Mouse (Mus musculus): Measurements from ENCODE around the gene Scnm1. TPM values are rescaled to one million over a fixed set of nuclear protein-coding genes. Genes with fewer than 3 reads are reported as not detected.
"Not testable (repeated sequence)": the region's sequence is repeated elsewhere in the genome, so short reads cannot be mapped to it uniquely, and the experiment has no call there.

The Scnm1 gene
- polyA plus RNA-seq, 1 experiment from 2014 or later: 77.4 TPM

GRCm38 (mm10) chr3:95107898-95108297 lies 25.9 kb downstream of the Scnm1 start:
- Histone ChIP-seq H3K4me1 (replicated peaks; ENCODE audit: control insufficient read depth, insufficient read depth, low read length) (peaks cover 11% of the 10 kb centered on the region), H3K9me3 (ENCODE audit: control insufficient read depth, low read length) (no peaks in the 10 kb centered on the region), H3K36me3 (ENCODE audit: control insufficient read depth, insufficient read depth, low read length) (no peaks in the 10 kb centered on the region), H3K27ac (ENCODE audit: low read depth, low read length) (no peak overlapping the region), H3K27me3 (ENCODE audit: control insufficient read depth, insufficient read depth, low read length) (no peaks in the 10 kb centered on the region), H3K4me3 (ENCODE audit: low read depth, low read length) (no peak overlapping the region), H3K4me2 (ENCODE audit: low read depth, low read length, severe bottlenecking) (no peak overlapping the region), H3K9ac (ENCODE audit: low read length) (no peak overlapping the region)
- WGBS: 69% methylated on average over 2 of the region's 2 CpGs
- no peak for DNase-seq (ENCODE audit: low spot score)
- no peak for ATAC-seq (replicated peaks; ENCODE audit: low FRiP score)

GRCm38 (mm10) chr3:95107308-95107707 lies 26.5 kb downstream of the Scnm1 start:
- H3K27me3 ChIP-seq (ENCODE audit: control insufficient read depth, insufficient read depth, low read length); H3K27ac ChIP-seq (ENCODE audit: low read depth, low read length): not testable (repeated sequence)
- H3K4me3 ChIP-seq (ENCODE audit: low read depth, low read length): peak overlapping the region; percentile 98; the same call in 1 of the 2 replicates

GRCm38 (mm10) chr3:95106338-95107117 lies 27.3 kb downstream of the Scnm1 start, which contains the start of gene Pip5k1a:
Gene Pip5k1a (minus strand): TSS chr3:95106930.
- H3K27ac ChIP-seq (ENCODE audit: low read depth, low read length): peak within 1 kb of the TSS; percentile 70
- ATAC-seq (replicated peaks; ENCODE audit: low FRiP score): peak; percentile 88
- H3K4me2 ChIP-seq (ENCODE audit: low read depth, low read length, severe bottlenecking): peak within 1 kb of the TSS; percentile 58
- no peaks in the 10 kb centered on the region for H3K9me3 ChIP-seq (ENCODE audit: control insufficient read depth, low read length)
- no peaks in the 10 kb centered on the region for H3K36me3 ChIP-seq (ENCODE audit: control insufficient read depth, insufficient read depth, low read length)
- no peaks in the 10 kb centered on the region for H3K27me3 ChIP-seq (ENCODE audit: control insufficient read depth, insufficient read depth, low read length)
- peaks cover 5% of the 10 kb centered on the region for H3K4me1 ChIP-seq (replicated peaks; ENCODE audit: control insufficient read depth, insufficient read depth, low read length)
- H3K9ac ChIP-seq (ENCODE audit: low read length): peak within 1 kb of the TSS; percentile 93
- DNase-seq (ENCODE audit: low spot score): peak; percentile 98
- peak within 1 kb of the TSS; percentile 98 for H3K4me3 ChIP-seq (ENCODE audit: low read depth, low read length)
- WGBS: under 1% methylated on average over 51 of the region's 51 CpGs

More at GRCm38 (mm10) chr3:95107308-95107707, 26.5 kb downstream of the Scnm1 start:
- H3K4me2 ChIP-seq (ENCODE audit: low read depth, low read length, severe bottlenecking): peak overlapping the region; percentile 55; the same call in 1 of the 2 replicates
- not testable (repeated sequence) for H3K9me3 ChIP-seq (ENCODE audit: control insufficient read depth, low read length); ATAC-seq (replicated peaks; ENCODE audit: low FRiP score); DNase-seq (ENCODE audit: low spot score); H3K4me1 ChIP-seq (replicated peaks; ENCODE audit: control insufficient read depth, insufficient read depth, low read length); H3K9ac ChIP-seq (ENCODE audit: low read length); H3K36me3 ChIP-seq (ENCODE audit: control insufficient read depth, insufficient read depth, low read length)

- ATAC-seq (replicated peaks; ENCODE audit: low FRiP score): no peak
- no peak for DNase-seq (ENCODE audit: low spot score)
- peak overlapping the region; percentile 93 for H3K9ac ChIP-seq (ENCODE audit: low read length)
Measured at GRCm38 (mm10) chr3:95105586-95106337, 28.0 kb downstream of the Scnm1 start.

GRCm38 (mm10) chr3:95105121-95105520 lies 28.7 kb downstream of the Scnm1 start:
- 78% methylated on average over 4 of the region's 4 CpGs for WGBS
- H3K4me2 ChIP-seq (ENCODE audit: low read depth, low read length, severe bottlenecking): peak overlapping the region; percentile 58
- peaks cover 5% of the 10 kb centered on the region for H3K4me1 ChIP-seq (replicated peaks; ENCODE audit: control insufficient read depth, insufficient read depth, low read length)
- ATAC-seq (replicated peaks; ENCODE audit: low FRiP score) (no peak), DNase-seq (ENCODE audit: low spot score) (no peak)
- H3K9ac ChIP-seq (ENCODE audit: low read length): peak overlapping the region; percentile 93; the same call in 1 of the 2 replicates
- H3K27me3 ChIP-seq (ENCODE audit: control insufficient read depth, insufficient read depth, low read length): no peaks in the 10 kb centered on the region
- no peaks in the 10 kb centered on the region for H3K9me3 ChIP-seq (ENCODE audit: control insufficient read depth, low read length)
- no peak overlapping the region for H3K27ac ChIP-seq (ENCODE audit: low read depth, low read length)
- H3K4me3 ChIP-seq (ENCODE audit: low read depth, low read length): peak overlapping the region; percentile 98
- no peaks in the 10 kb centered on the region for H3K36me3 ChIP-seq (ENCODE audit: control insufficient read depth, insufficient read depth, low read length)

More at GRCm38 (mm10) chr3:95105586-95106337, 28.0 kb downstream of the Scnm1 start:
- under 1% methylated on average over 16 of the region's 16 CpGs for WGBS
- Histone ChIP-seq H3K27me3 (ENCODE audit: control insufficient read depth, insufficient read depth, low read length) (no peaks in the 10 kb centered on the region), H3K4me1 (replicated peaks; ENCODE audit: control insufficient read depth, insufficient read depth, low read length) (peaks cover 5% of the 10 kb centered on the region), H3K4me2 (ENCODE audit: low read depth, low read length, severe bottlenecking) (peak overlapping the region; percentile 58), H3K27ac (ENCODE audit: low read depth, low read length) (peak overlapping the region; percentile 70), H3K36me3 (ENCODE audit: control insufficient read depth, insufficient read depth, low read length) (no peaks in the 10 kb centered on the region), H3K9me3 (ENCODE audit: control insufficient read depth, low read length) (no peaks in the 10 kb centered on the region), H3K4me3 (ENCODE audit: low read depth, low read length) (peak overlapping the region; percentile 98)

GRCm38 (mm10) chr3:95100854-95101253 lies 33.0 kb downstream of the Scnm1 start:
- Histone ChIP-seq H3K27me3 (ENCODE audit: control insufficient read depth, insufficient read depth, low read length) (no peaks in the 10 kb centered on the region), H3K4me3 (ENCODE audit: low read depth, low read length) (no peak overlapping the region), H3K4me1 (replicated peaks; ENCODE audit: control insufficient read depth, insufficient read depth, low read length) (peaks cover 5% of the 10 kb centered on the region), H3K4me2 (ENCODE audit: low read depth, low read length, severe bottlenecking) (no peak overlapping the region), H3K9me3 (ENCODE audit: control insufficient read depth, low read length) (no peaks in the 10 kb centered on the region), H3K9ac (ENCODE audit: low read length) (no peak overlapping the region), H3K36me3 (ENCODE audit: control insufficient read depth, insufficient read depth, low read length) (no peaks in the 10 kb centered on the region), H3K27ac (ENCODE audit: low read depth, low read length) (no peak overlapping the region)
- WGBS: 11% methylated on average over 2 of the region's 2 CpGs
- no peak for ATAC-seq (replicated peaks; ENCODE audit: low FRiP score)
- no peak for DNase-seq (ENCODE audit: low spot score)

GRCm38 (mm10) chr3:95088071-95088470 lies 45.7 kb downstream of the Scnm1 start:
- Histone ChIP-seq H3K27me3 (ENCODE audit: control insufficient read depth, insufficient read depth, low read length) (no peaks in the 10 kb centered on the region), H3K27ac (ENCODE audit: low read depth, low read length) (no peak overlapping the region), H3K4me3 (ENCODE audit: low read depth, low read length) (no peak overlapping the region), H3K4me2 (ENCODE audit: low read depth, low read length, severe bottlenecking) (no peak overlapping the region), H3K4me1 (replicated peaks; ENCODE audit: control insufficient read depth, insufficient read depth, low read length) (no peaks in the 10 kb centered on the region), H3K9me3 (ENCODE audit: control insufficient read depth, low read length) (no peaks in the 10 kb centered on the region), H3K9ac (ENCODE audit: low read length) (no peak overlapping the region), H3K36me3 (ENCODE audit: control insufficient read depth, insufficient read depth, low read length) (no peaks in the 10 kb centered on the region; the same call in 1 of the 2 replicates)
- DNase-seq (ENCODE audit: low spot score): no peak
- 96% methylated on average over 1 of the region's 1 CpGs for WGBS
- no peak for ATAC-seq (replicated peaks; ENCODE audit: low FRiP score)

Measured in forebrain, embryonic 11.5 days (tissue).